Mouse (Mus musculus): ENCODE data around the gene Dhx36.

Dhx36 gene

DNA sequence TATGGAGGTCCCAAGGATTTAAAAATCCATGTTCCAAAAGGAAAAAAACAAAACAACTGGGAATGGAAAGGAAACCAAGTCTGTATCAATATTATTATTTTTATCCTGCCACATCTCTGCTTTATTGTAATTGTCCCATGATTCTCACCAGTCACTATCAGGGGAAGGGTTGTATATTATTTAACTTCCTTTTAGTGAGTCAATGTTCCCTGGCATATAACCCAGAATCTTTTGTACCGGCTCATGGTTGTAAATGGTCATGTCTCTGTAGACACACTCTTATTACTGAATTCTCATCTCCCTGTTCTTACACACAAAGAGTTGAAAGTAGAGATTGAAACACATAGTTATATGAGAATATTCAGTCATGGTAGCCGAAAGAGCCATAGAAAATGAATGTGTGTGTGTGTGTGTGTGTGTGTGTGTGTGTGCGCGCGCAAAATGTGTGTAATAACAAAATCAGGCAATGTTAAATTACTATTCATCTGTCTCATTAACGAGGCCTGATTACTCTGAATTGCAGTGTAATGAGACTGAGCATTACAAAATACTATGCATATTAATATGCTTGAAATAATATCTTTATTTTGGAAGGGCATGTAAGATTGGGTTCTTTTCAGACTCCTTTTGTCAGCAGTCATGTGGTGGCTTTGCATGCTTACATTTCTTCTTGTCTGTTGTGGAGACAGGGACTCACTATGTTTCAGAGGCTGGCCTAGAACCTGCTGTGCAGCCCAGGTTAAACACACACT, 88.2 kb downstream of the Dhx36 start:
- peak; percentile 69 for DNase-seq
